Comparison of ENCODE assay signal across 14 mouse cellular contexts in genomic region chr13:86147331-86147730, GRCm38 (mm10).
"Had no signal": no experiment of that assay in that cellular context is flagged by ENCODE, and none has a peak within 500 bp of the region (broad histone marks: within the 10 kb centered on the region; RNA-seq: fewer than 3 reads in every experiment).

No protein-coding gene starts in this region.

- DNase-seq: gastrocnemius, postnatal 14 days; gastrocnemius, postnatal 36 days; heart, adult 11 months; heart, adult 2 months; heart, postnatal 14 days; heart, postnatal 36 days; kidney, adult 11 months; kidney, adult 2 months; kidney, adult 9 months; kidney, postnatal 14 days; kidney, postnatal 36 days; layer of hippocampus, adult 9-11 months; layer of hippocampus, postnatal 36 days; left cerebral cortex, postnatal 4 days had no signal
